ENCODE assay signal across 9 mouse cellular contexts in the genomic region with DNA sequence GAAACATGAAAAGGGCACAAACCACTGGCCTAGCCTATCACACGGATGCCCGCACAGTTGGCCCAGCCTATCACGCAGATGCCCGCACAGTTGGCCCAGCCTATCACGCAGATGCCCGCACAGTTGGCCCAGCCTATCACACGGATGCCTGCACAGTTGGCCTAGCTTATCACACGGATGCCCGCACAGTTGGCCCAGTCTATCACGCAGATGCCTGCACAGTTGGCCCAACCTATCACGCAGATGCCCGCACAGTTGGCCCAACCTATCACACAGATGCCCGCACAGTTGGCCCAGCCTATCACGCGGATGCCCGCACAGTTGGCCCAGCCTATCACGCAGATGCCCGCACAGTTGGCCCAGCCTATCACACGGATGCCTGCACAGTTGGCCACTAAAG. TPM values are rescaled to one million over a fixed set of nuclear protein-coding genes. Genes with fewer than 3 reads are reported as not detected.
A peak's percentile ranks its signal among the peaks of the same experiment; 100 is the strongest.
DNase-seq lines count a peak whose midpoint lies in the region; TF ChIP-seq lines count a peak whose summit lies in the region.
"Not testable (repeated sequence)": the region's sequence is repeated elsewhere in the genome, so short reads cannot be mapped to it uniquely, and the experiment has no call there.
"Had no signal": no experiment of that assay in that cellular context is flagged by ENCODE, and none has a peak within 500 bp of the region (broad histone marks: within the 10 kb centered on the region; RNA-seq: fewer than 3 reads in every experiment).

No protein-coding gene starts in this region.

- H3K36me3 ChIP-seq in myocyte (ENCODE audit: control insufficient read depth, insufficient read depth): not testable (repeated sequence)

- not testable (repeated sequence) for TF ChIP-seq POLR2A in myocyte (IDR thresholded peaks at IDR 0.05; ENCODE audit: insufficient read length, low read depth)

- H3K79me2 ChIP-seq in myocyte (ENCODE audit: control insufficient read depth, insufficient read depth): not testable (repeated sequence)

- H3K4me2 ChIP-seq in myocyte (ENCODE audit: low read depth): not testable (repeated sequence)

- DNase-seq in ES-CJ7 (ENCODE audit: low read depth, low spot score) (peak; percentile 14), ZHBTc4 (ENCODE audit: low read depth, low spot score) (peak; percentile 67)
- DNase-seq in cerebellum, adult 11-12 months: peak; percentile 37
- DNase-seq in cerebellum, adult 9-11 months: peak; percentile 37
- DNase-seq in cerebellum, postnatal 36 days: peak; percentile 17 to 20
- peak; percentile 46 for DNase-seq in left cerebral cortex, postnatal 4 days

- H3K27me3 ChIP-seq in myocyte (ENCODE audit: control insufficient read depth, insufficient read depth, insufficient read length): not testable (repeated sequence)

- not testable (repeated sequence) for H3ac ChIP-seq in myocyte (ENCODE audit: control insufficient read depth, insufficient read length)

- intact Hi-C loops in left cerebral cortex, postnatal 4 days (cut with DNase I): not testable (repeated sequence)

- not testable (repeated sequence) for H3K4me3 ChIP-seq in myocyte

TF ChIP-seq in myocyte, 11 proteins besides CTCF, POLR2A, EP300 and RAD21:
- TF ChIP-seq MYOG (IDR thresholded peaks at IDR 0.05; ENCODE audit: control insufficient read depth in 1 of 3, insufficient read depth in 1 of 3, insufficient read length in 2 of 3, low read depth in 2 of 3) (peak in 2 of 3 experiments; percentile 60 to 91), TCF3 (IDR thresholded peaks at IDR 0.05; ENCODE audit: insufficient read length, low read depth) (peak; percentile 1), TCF12 (IDR thresholded peaks at IDR 0.05; ENCODE audit: insufficient read depth, poor library complexity, severe bottlenecking) (peak; percentile 51), MYOD1 (IDR thresholded peaks at IDR 0.05; ENCODE audit: control insufficient read depth in 1 of 3, insufficient read length in 2 of 3, low read depth in 2 of 3) (peak in 2 of 3 experiments; percentile 77 to 92)

RNA-seq across cellular contexts. Expression of a gene that starts 2.0 kb away (rescaled TPM):
- total RNA-seq in left cerebral cortex, postnatal 4 days (2021): 1 to 10 TPM; 2.6 to 2.9 TPM
- polyA plus RNA-seq in myocyte (2012; fragmentation: generic; extraction: Trizol): 1.3 TPM
- polyA plus RNA-seq: erythroblast, embryonic 14.5 days; G1E had no signal

RNA-seq across cellular contexts. Expression of a gene that starts 29.1 kb away (rescaled TPM):
- total RNA-seq in left cerebral cortex, postnatal 4 days (2021): 10 to 100 TPM; 78.6 to 91.6 TPM
- 11.9 TPM for polyA plus RNA-seq in myocyte (2012; fragmentation: generic; extraction: Trizol)

Comparison
In these comparisons a context has a peak if more than half of its experiments do, and no peak if none do; other contexts are left out.
1. DNase-seq: peak in every context shown above with its lines; median percentile 67 in ZHBTc4; 46 in left cerebral cortex, postnatal 4 days; 37 in cerebellum, adult 11-12 months; 37 in cerebellum, adult 9-11 months; 18 in cerebellum, postnatal 36 days; 14 in ES-CJ7.